Mouse (Mus musculus): Measurements from ENCODE around the gene Serpinf2. TPM values are rescaled to one million over a fixed set of nuclear protein-coding genes. Genes with fewer than 3 reads are reported as not detected.
"Not testable (repeated sequence)": the region's sequence is repeated elsewhere in the genome, so short reads cannot be mapped to it uniquely, and the experiment has no call there.

Serpinf2 gene
- polyA plus RNA-seq, 1 experiment, result 0.06 TPM

DNA sequence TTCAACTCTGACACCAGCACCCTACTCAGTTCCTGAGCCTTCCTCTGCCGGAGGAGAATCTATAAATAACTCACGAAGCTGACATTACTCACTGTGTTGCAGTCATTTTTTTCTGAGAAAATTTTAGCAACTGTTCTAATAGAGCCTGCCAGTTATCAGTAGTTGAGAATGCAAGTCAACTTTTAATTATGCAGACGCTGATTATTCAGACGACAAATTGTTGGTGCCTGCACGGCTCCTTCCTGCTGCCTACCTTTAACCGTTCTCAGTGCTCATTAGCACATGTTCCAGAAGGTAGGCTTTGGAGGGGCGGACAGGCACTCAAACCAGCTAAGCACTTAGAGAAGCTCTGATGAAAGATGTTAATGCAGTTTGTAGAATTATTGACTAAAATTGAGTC lies 41.9 kb downstream of the Serpinf2 start:
- Histone ChIP-seq H3K27me3 (ENCODE audit: control insufficient read depth, insufficient read depth, insufficient read length) (no peaks in the 10 kb centered on the region), H3ac (ENCODE audit: control insufficient read depth, insufficient read length) (no peak overlapping the region), H3K4me3 (no peak overlapping the region), H3K36me3 (ENCODE audit: control insufficient read depth, insufficient read depth) (no peaks in the 10 kb centered on the region), H3K4me2 (ENCODE audit: low read depth) (peak overlapping the region; percentile 38), H3K79me2 (ENCODE audit: control insufficient read depth, insufficient read depth) (no peaks in the 10 kb centered on the region)
- TF ChIP-seq USF1 (IDR thresholded peaks at IDR 0.05; ENCODE audit: low read depth) (no peak), MYOG (IDR thresholded peaks at IDR 0.05; ENCODE audit: control insufficient read depth in 1 of 3, insufficient read depth in 1 of 3, insufficient read length in 2 of 3, low read depth in 2 of 3) (no peak), E2F4 (IDR thresholded peaks at IDR 0.05; ENCODE audit: insufficient read depth) (no peak), TCF12 (IDR thresholded peaks at IDR 0.05; ENCODE audit: insufficient read depth, poor library complexity, severe bottlenecking) (no peak), CEBPB (IDR thresholded peaks at IDR 0.05; ENCODE audit: insufficient read depth, poor library complexity, severe bottlenecking) (no peak), TCF3 (IDR thresholded peaks at IDR 0.05; ENCODE audit: insufficient read length, low read depth) (no peak), MAX (IDR thresholded peaks at IDR 0.05; ENCODE audit: low read depth) (no peak), POLR2A (IDR thresholded peaks at IDR 0.05; ENCODE audit: insufficient read length, low read depth) (no peak), MYOD1 (IDR thresholded peaks at IDR 0.05; ENCODE audit: control insufficient read depth in 1 of 3, insufficient read length in 2 of 3, low read depth in 2 of 3) (no peak), REST (IDR thresholded peaks at IDR 0.05; ENCODE audit: insufficient read depth, insufficient read length) (no peak), SRF (IDR thresholded peaks at IDR 0.05; ENCODE audit: control insufficient read depth, insufficient read length, low read depth) (no peak), POLR2AphosphoS2 (IDR thresholded peaks at IDR 0.05; ENCODE audit: insufficient read length, low read depth) (no peak)

DNA sequence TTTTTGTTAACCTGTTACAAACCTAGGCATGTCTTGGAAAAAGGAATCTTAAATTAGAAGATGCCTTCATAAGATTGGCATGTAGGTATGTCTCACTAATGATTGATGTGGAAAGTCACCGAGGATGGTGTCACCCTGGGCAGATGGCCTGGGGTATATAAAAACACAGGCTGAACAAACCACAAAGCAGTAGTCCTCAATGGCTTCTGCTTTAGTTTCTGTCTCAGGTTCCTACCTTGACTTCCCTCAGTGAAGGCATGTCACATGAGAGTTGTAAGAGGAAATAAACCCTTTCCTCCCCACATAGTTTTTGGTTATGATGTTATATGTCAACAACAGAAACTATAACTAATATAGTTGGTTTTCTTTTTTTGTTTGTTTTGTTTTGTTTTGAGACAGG lies 43.8 kb downstream of the Serpinf2 start:
- Histone ChIP-seq H3K36me3 (ENCODE audit: control insufficient read depth, insufficient read depth) (peaks cover 1% of the 10 kb centered on the region), H3K4me2 (ENCODE audit: low read depth) (no peak overlapping the region), H3K79me2 (ENCODE audit: control insufficient read depth, insufficient read depth) (no peaks in the 10 kb centered on the region), H3K27me3 (ENCODE audit: control insufficient read depth, insufficient read depth, insufficient read length) (no peaks in the 10 kb centered on the region), H3K4me3 (no peak overlapping the region), H3ac (ENCODE audit: control insufficient read depth, insufficient read length) (no peak overlapping the region)
- TF ChIP-seq TCF3 (IDR thresholded peaks at IDR 0.05; ENCODE audit: insufficient read length, low read depth), result no peak
- TF ChIP-seq MAX (IDR thresholded peaks at IDR 0.05; ENCODE audit: low read depth), result no peak
- no peak for TF ChIP-seq SRF (IDR thresholded peaks at IDR 0.05; ENCODE audit: control insufficient read depth, insufficient read length, low read depth)
- TF ChIP-seq E2F4 (IDR thresholded peaks at IDR 0.05; ENCODE audit: insufficient read depth), result no peak
- TF ChIP-seq MYOD1 (IDR thresholded peaks at IDR 0.05; ENCODE audit: control insufficient read depth in 1 of 3, insufficient read length in 2 of 3, low read depth in 2 of 3), result no peak
- TF ChIP-seq REST (IDR thresholded peaks at IDR 0.05; ENCODE audit: insufficient read depth, insufficient read length), result no peak
- TF ChIP-seq MYOG (IDR thresholded peaks at IDR 0.05; ENCODE audit: control insufficient read depth in 1 of 3, insufficient read depth in 1 of 3, insufficient read length in 2 of 3, low read depth in 2 of 3), result no peak
- TF ChIP-seq USF1 (IDR thresholded peaks at IDR 0.05; ENCODE audit: low read depth), result no peak
- TF ChIP-seq CEBPB (IDR thresholded peaks at IDR 0.05; ENCODE audit: insufficient read depth, poor library complexity, severe bottlenecking), result no peak
- no peak for TF ChIP-seq POLR2AphosphoS2 (IDR thresholded peaks at IDR 0.05; ENCODE audit: insufficient read length, low read depth)
- TF ChIP-seq TCF12 (IDR thresholded peaks at IDR 0.05; ENCODE audit: insufficient read depth, poor library complexity, severe bottlenecking), result no peak
- TF ChIP-seq POLR2A (IDR thresholded peaks at IDR 0.05; ENCODE audit: insufficient read length, low read depth), result no peak

DNA sequence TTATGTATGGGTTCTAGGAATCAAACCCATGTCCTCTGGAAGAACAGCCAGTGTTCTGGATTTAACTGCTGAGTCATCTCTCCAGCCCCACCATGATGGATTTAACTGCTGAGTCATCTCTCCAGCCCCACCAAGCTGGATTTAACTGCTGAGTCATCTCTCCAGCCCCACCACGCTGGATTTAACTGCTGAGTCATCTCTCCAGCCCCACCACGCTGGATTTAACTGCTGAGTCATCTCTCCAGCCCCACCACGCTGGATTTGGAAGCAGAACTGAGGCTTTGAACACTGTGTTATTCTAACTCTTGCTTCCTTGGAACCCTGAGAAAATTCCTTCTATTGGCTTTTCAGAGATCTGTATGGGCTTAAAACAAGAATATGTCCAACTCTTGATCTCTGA lies 55.9 kb downstream of the Serpinf2 start:
- H3K4me2 ChIP-seq (ENCODE audit: low read depth); H3K36me3 ChIP-seq (ENCODE audit: control insufficient read depth, insufficient read depth); H3K79me2 ChIP-seq (ENCODE audit: control insufficient read depth, insufficient read depth); H3ac ChIP-seq (ENCODE audit: control insufficient read depth, insufficient read length); H3K4me3 ChIP-seq; H3K27me3 ChIP-seq (ENCODE audit: control insufficient read depth, insufficient read depth, insufficient read length): not testable (repeated sequence)

Other genes with a start within 250 kb of the Serpinf2 start
- 15.8 TPM for gene Dph1, start 248.3 kb downstream of the Serpinf2 start, polyA plus RNA-seq (2012; fragmentation: generic; extraction: Trizol)
- gene Rtn4rl1, start 245.8 kb downstream of the Serpinf2 start, polyA plus RNA-seq (2012; fragmentation: generic; extraction: Trizol), result 0.16 TPM
- gene Rpa1, start 91.3 kb downstream of the Serpinf2 start, polyA plus RNA-seq (2012; fragmentation: generic; extraction: Trizol), result 63.4 TPM
- gene Smyd4, start 91.2 kb downstream of the Serpinf2 start, polyA plus RNA-seq (2012; fragmentation: generic; extraction: Trizol), result 6.9 TPM
- gene Serpinf1, start 16.9 kb downstream of the Serpinf2 start, polyA plus RNA-seq (2012; fragmentation: generic; extraction: Trizol), result 911 TPM
- gene Wdr81, start 15.1 kb upstream of the Serpinf2 start, polyA plus RNA-seq (2012; fragmentation: generic; extraction: Trizol), result 17.3 TPM
- gene Tlcd2, start 22.1 kb upstream of the Serpinf2 start, polyA plus RNA-seq (2012; fragmentation: generic; extraction: Trizol), result 2.9 TPM
- 93.0 TPM for gene Prpf8, start 47.2 kb upstream of the Serpinf2 start, polyA plus RNA-seq (2012; fragmentation: generic; extraction: Trizol)
- 4.6 TPM for gene Rilp, start 70.5 kb upstream of the Serpinf2 start, polyA plus RNA-seq (2012; fragmentation: generic; extraction: Trizol)
- gene Scarf1, start 73.9 kb upstream of the Serpinf2 start, polyA plus RNA-seq (2012; fragmentation: generic; extraction: Trizol), result 0.06 TPM
- gene Slc43a2, start 92.1 kb upstream of the Serpinf2 start, polyA plus RNA-seq (2012; fragmentation: generic; extraction: Trizol), result 15.9 TPM
- gene Pitpna, start 148.5 kb upstream of the Serpinf2 start, polyA plus RNA-seq (2012; fragmentation: generic; extraction: Trizol), result 125 TPM
- gene Inpp5k, start 191.4 kb upstream of the Serpinf2 start, polyA plus RNA-seq (2012; fragmentation: generic; extraction: Trizol), result 20.7 TPM
- gene Myo1c, start 210.9 kb upstream of the Serpinf2 start, polyA plus RNA-seq (2012; fragmentation: generic; extraction: Trizol), result 177 TPM
- gene Crk, start 239.7 kb upstream of the Serpinf2 start, polyA plus RNA-seq (2012; fragmentation: generic; extraction: Trizol), result 34.5 TPM